Mouse (Mus musculus) MEL (cell line): ENCODE measurements around the gene Klhl26.

Experiments
- BHLHE40 ChIP-seq: IDR thresholded peaks from 2 replicates; pipeline ENCODE4 v1.6.1; 2012; ENCODE audit warnings: low read depth, mild to moderate bottlenecking, inconsistent platforms, low read length, improper control_type of control experiment, borderline replicate concordance
- CTCF ChIP-seq, 3 experiments: IDR thresholded peaks in 2 of 3; conservative IDR thresholded peaks in 1 of 3; 2 replicates each; pipeline ENCODE4 v1.5.1; 2011 to 2012; ENCODE audit warnings: low read length in 3 of 3, low read depth in 2 of 3, mild to moderate bottlenecking in 2 of 3, improper control_type of control experiment in 1 of 3, inconsistent platforms in 1 of 3, mixed read lengths in 1 of 3, moderate library complexity in 1 of 3; ENCODE audit not compliant: control insufficient read depth in 1 of 3, insufficient read depth in 1 of 3, poor library complexity in 1 of 3, severe bottlenecking in 1 of 3
- KAT2A ChIP-seq: conservative IDR thresholded peaks from 2 replicates; pipeline ENCODE4 v1.6.1; 2012; ENCODE audit warnings: low read depth, low read length, improper control_type of control experiment, inconsistent platforms
- MAFK ChIP-seq: IDR thresholded peaks from 2 replicates; pipeline ENCODE4 v1.6.1; 2011; ENCODE audit warnings: low read depth, mild to moderate bottlenecking, low read length, improper control_type of control experiment, borderline replicate concordance
- MAZ ChIP-seq: IDR thresholded peaks from 2 replicates; pipeline ENCODE4 v1.6.1; 2012; ENCODE audit warnings: low read depth, mild to moderate bottlenecking, inconsistent platforms, low read length, improper control_type of control experiment
- MEF2A ChIP-seq: IDR thresholded peaks from 2 replicates; pipeline ENCODE4 v1.6.1; 2014; ENCODE audit warnings: low read depth, mild to moderate bottlenecking, inconsistent platforms, low read length, improper control_type of control experiment; ENCODE audit not compliant: poor library complexity, insufficient replicate concordance, severe bottlenecking; ENCODE audit errors: extremely low read depth
- POLR2A ChIP-seq, 2 experiments: IDR thresholded peaks; 2 replicates each; pipeline ENCODE4 v1.6.1; 2011 to 2012; ENCODE audit warnings: low read length in 2 of 2, mild to moderate bottlenecking in 2 of 2, control low read depth in 1 of 2, improper control_type of control experiment in 1 of 2, low read depth in 1 of 2, moderate library complexity in 1 of 2; ENCODE audit not compliant: control insufficient read depth in 1 of 2, insufficient read depth in 1 of 2, poor library complexity in 1 of 2
- POLR2AphosphoS2 ChIP-seq: IDR thresholded peaks from 2 replicates; pipeline ENCODE4 v1.6.1; 2011; ENCODE audit warnings: low read length, improper control_type of control experiment
- RCOR1 ChIP-seq: IDR thresholded peaks from 2 replicates; pipeline ENCODE4 v1.6.1; 2012; ENCODE audit warnings: low read depth, mild to moderate bottlenecking, inconsistent platforms, low read length, improper control_type of control experiment
- SIN3A ChIP-seq: IDR thresholded peaks from 2 replicates; pipeline ENCODE4 v1.6.1; 2012; ENCODE audit warnings: low read length, improper control_type of control experiment, inconsistent platforms
- TBP ChIP-seq: IDR thresholded peaks from 2 replicates; pipeline ENCODE4 v1.8.0; 2011; ENCODE audit warnings: low read depth, low read length, improper control_type of control experiment
- USF2 ChIP-seq, 2 experiments: IDR thresholded peaks; 2 replicates each; pipeline ENCODE4 v1.6.1; 2011 to 2012; ENCODE audit warnings: improper control_type of control experiment in 2 of 2, low read length in 2 of 2, borderline replicate concordance in 1 of 2, inconsistent platforms in 1 of 2, low read depth in 1 of 2, mild to moderate bottlenecking in 1 of 2; ENCODE audit not compliant: insufficient read depth in 1 of 2
- ZNF384 ChIP-seq: IDR thresholded peaks from 2 replicates; pipeline ENCODE4 v1.6.1; 2012; ENCODE audit warnings: low read depth, mild to moderate bottlenecking, inconsistent platforms, low read length, improper control_type of control experiment

- TF ChIP-seq RCOR1 (no peak), SIN3A (no peak), POLR2A (IDR thresholded peaks at IDR 0.05; ENCODE audit: control insufficient read depth in 1 of 2, insufficient read depth in 1 of 2, low read depth in 1 of 2, low read length in 2 of 2, poor library complexity in 1 of 2) (no peak), CTCF (IDR thresholded peaks at IDR 0.05 in 2 of 3, conservative IDR thresholded peaks at IDR 0.05 in 1 of 3; ENCODE audit: control insufficient read depth in 1 of 3, insufficient read depth in 1 of 3, low read depth in 2 of 3, low read length in 3 of 3, poor library complexity in 1 of 3, severe bottlenecking in 1 of 3) (no peak), USF2 (IDR thresholded peaks at IDR 0.05; ENCODE audit: borderline replicate concordance in 1 of 2, insufficient read depth in 1 of 2, low read depth in 1 of 2, low read length in 2 of 2) (no peak), ZNF384 (no peak), BHLHE40 (no peak), MEF2A (no peak), KAT2A (no peak), TBP (no peak), POLR2AphosphoS2 (no peak), MAZ (no peak), MAFK (no peak)
Measured at GRCm38 (mm10) chr8:70452196-70452966, 24.4 kb downstream of the Klhl26 start.
